Mouse (Mus musculus): ENCODE measurements at regions not wholly inside any gene's neighbourhood (a gene's known extent, or its start where the extent isn't known, plus 50 kb on each side); places are given as distances from the start of the nearest gene placed in this dataset.

GRCm38 (mm10) chr15:25234064-25234700 lies 179.4 kb downstream of the Basp1 start:
- TF ChIP-seq CTCF (IDR thresholded peaks at IDR 0.05; ENCODE audit: borderline replicate concordance, insufficient read depth, low read depth, low read length) (no peak), POLR2A (IDR thresholded peaks at IDR 0.05; ENCODE audit: borderline replicate concordance, insufficient read depth, low read length) (no peak)
